Mouse (Mus musculus) yolk sac, embryonic 10.5 days (tissue): Measurements from ENCODE around the gene Gimap8.

ENCODE experiments used
- DNase-seq: peaks from one replicate; pipeline ENCODE4 v3.0.0-alpha.2; 2017; ENCODE audit warnings: low spot score

Gimap8 gene

DNA sequence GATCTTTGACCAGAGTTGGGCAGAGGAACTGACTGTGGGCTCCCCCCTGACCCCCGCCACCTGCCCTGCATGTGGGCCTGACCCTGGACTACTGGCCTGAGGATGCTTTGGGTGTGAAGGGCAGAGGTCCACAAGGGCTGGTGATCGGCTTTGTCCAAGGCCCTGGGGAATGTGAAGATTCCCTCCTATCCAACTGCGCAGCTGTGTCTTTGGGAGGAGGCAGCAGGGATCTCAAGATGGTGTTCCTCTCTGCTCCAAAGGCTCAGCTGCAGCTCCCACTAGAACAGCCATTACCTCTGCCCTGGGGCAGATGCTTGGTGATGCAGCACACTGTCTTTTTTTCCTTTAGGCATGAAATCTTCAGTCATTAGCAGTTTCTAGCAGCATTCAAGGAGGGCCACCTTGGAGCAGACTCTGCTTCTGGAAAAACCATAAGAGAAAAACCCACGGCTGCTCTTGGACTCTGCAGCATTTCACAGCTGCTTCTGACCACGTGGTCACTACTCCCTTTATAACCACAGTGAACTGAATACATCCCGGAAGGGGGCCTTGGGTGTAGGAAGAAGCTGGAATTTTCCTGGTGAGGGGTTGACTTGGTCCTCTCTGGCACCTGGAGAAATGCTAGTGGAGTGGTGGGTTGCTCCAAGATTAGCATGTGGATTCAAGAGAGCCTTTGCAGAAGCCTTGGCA is 9.1 kb upstream of the Gimap8 start:
- DNase-seq = no peak

DNA sequence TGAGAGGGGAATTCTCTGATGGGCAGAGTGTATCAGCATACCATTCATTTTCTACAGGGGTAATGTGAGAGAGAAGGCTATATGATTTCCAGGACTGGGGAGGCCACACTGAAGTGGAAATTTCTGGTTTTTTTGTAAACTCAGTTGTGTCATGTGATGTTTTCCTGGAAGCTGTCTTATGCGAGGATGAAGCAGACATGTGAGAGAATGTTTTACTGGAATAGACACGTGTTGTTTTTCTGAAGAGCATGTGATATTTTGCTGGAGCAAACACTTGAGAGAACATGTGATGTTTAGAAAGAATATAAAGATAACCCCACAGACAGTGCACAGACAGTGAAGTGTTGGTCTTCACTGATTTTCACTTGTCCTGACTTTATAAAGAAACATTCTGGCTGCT is 8.5 kb upstream of the Gimap8 start:
- DNase-seq = no peak

DNA sequence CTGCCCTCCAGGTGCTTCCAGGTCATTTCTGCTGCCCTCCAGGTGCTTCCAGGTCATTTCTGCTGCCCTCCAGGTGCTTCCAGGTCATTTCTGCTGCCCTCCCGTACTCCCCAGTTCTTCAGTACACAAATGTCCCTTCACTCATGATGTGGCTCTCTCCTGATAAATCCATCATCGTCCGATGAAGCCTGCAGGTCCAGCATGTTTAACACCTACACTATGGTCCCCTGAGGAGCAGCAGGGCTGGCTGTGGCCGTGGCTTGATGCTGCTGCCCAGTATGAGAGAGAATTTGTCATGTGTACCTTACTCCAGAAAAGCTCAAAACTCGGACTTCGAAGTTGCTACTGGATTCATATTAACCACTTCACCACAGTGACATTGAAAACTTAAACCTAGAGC is 5.6 kb upstream of the Gimap8 start:
- no peak for DNase-seq

DNA sequence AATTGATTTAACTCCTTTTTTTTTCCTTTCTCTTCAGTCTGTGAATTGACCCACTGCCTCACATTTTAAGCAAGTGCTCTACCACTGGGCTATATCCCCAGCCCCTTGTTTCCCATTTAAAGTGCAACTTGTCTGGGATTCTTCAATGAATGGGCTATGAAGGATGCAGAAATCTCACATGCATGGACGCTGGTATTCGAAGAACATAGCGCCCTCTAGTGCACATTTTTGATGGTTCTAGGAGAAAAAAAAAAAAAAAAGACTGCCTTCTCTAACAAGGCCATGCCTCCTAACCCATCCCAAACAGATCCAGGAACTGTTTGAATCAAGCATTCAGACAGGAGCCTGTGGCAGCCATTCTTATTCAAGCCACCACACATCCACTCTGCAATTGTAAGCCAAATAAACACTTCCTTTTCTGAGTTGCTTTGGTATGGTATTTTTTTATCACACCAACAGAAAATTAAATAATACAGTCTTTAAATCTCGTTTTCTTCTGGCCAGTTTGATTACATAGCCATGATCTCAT is 4.2 kb upstream of the Gimap8 start:
- no peak for DNase-seq

DNA sequence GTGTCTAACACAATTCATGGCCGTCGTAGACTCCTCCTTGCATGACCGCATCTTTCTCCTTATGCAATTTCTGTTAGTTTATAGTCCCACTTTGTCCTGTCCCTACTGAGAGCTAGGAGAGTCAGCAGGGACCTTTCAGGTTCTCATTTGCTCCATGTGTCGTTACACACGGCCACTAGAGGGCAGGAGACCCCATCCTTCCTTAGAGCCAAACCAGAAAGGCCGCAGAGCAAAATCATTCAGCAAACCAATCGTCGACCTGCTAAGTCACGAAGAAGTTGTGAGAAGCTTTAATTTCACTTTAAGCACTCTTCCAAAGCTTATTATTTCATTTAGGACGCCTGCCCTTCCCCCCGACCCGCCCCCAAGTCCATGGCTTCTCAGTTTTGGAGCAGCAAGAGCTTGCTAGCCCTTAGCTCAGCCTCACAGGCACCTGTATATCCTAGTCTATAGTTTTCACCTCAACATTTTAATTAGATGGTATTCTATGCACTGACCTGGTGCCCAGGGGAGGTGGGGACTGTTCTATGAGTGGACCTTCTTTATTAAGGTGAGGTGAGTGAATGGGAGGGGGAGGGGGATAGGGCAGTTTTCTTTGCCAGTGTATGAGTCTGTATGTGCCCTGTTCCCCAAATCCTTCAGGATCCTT is 1.2 kb upstream of the Gimap8 start:
- peak; percentile 64 for DNase-seq

DNA sequence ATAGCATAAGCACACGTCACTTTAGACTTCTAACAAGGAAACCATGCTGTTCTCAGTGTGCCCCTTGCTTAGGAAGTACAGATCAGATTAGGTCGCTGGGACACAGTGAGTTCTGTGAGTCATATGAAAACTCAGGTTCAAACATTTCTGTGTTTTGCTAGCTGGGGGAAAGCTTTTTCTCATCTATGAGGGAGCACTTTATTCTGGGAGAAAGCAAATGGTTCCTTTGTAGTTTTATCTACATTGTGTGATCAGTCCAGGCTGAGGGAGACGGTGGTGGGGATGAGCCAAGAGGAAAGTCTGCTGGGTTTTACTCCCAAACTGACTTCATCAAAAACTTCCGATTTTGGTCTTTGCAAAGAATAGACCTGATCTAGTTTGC is 734 bp upstream of the Gimap8 start:
- DNase-seq = no peak

DNA sequence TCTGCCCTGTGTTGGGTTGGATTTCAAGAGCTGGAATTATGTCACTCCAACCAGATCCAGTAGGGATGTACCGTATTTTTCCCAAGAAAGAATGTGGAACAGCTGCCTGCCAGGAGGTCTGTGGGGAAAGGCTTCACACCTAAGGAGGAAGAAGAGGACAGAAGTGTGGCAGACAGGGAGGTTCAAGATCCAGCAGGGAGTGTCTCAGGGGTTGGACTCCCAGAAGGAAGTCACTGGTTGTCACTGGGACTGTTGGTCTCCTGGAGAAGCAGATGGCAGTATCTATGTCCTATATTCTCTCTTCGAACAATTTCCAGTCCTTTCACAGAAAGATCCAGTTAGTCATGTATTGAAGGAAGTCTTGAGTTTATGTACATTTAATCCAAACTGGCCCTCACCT is 577 bp downstream of the Gimap8 start:
- DNase-seq = no peak

DNA sequence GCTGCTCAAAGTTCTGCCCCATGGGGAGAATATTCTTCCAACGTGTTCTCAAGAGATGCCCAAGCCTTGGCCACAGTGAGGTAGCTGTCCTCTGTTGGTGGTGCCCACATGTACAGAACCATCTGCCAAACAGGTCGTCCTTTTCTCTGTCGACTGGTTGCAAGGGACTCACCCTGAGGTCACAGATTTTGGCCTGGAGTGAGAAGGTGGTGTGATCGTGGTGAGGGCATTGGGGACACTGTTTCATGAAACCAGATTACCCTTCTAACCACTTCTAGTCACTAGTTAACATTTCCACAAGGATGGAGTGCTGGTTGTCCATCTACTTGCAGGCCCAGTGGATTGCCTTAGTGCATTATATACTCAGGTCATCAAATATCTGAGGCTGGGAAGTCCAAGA is 1.7 kb downstream of the Gimap8 start:
- DNase-seq = no peak

DNA sequence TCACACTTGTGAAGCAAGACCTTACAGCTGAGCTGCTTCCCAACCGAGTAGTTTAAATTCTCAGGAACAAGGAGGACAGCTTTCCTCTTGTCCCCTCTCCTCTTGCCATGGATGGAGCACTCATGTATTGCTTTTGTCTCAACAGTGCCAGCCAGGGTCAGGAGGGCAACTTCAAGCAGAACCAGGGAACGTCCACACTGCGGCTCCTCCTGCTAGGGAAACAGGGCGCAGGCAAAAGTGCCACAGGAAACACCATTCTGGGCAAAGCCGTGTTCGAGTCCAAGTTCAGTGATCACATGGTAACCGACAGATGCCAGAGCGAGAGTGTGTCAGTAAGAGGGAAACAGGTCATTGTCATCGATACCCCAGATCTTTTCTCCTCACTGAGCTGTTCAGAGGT is 3.0 kb downstream of the Gimap8 start:
- DNase-seq = no peak

DNA sequence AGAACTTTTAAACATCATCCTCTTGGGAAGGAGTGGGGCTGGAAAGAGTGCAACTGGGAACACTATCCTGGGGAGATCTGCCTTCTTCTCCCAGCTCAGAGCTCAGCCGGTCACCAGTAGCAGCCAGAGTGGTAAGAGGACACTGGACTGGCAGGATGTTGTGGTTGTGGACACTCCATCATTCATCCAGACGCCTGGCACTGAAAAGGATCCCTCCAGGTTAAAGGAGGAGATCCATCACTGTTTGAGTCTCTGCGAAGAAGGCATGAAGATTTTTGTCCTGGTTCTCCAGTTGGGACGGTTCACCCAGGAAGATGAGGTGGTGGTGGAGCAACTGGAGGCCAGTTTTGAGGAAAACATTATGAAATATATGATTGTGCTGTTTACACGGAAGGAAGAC is 11.7 kb downstream of the Gimap8 start:
- no peak for DNase-seq

DNA sequence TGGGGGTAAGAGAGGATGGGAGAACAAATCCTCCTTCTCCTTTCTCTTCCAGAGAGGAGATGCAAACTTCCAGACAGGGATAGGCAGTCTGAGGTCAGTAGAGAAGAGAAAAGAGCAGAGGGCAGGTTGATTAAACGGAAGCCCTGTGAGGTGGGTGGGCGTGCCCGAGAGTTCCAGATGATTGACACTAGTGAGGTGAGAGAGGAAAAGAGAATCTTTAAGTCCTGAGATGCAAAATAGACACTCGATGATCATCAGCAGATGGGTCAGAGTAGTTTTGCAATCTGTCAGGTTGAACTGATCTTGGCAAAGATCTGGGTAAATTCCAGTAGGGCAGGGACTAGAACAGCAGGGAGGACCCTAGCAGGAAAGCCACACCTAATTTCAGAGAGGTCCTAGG is 17.7 kb downstream of the Gimap8 start:
- DNase-seq = no peak

DNA sequence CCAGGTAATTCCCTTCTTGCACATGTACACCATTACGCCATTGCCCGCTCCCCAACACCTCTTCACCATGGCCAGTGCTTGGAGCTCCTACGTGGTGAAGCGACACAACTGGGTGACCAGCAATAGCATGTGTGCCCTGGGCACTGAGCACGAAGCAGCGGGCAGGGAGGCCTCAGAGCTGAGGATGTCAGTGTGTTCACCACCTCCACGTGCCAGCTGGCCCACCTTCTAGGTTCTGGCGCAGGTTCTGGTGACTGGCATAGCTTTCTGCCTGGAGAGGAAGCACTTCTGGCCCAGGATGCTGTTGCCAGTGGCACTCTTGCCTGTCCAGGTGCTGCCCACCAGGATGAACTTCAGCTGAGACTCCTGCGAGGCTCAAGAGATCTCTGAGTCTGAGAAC is 18.4 kb downstream of the Gimap8 start:
- DNase-seq = no peak

DNA sequence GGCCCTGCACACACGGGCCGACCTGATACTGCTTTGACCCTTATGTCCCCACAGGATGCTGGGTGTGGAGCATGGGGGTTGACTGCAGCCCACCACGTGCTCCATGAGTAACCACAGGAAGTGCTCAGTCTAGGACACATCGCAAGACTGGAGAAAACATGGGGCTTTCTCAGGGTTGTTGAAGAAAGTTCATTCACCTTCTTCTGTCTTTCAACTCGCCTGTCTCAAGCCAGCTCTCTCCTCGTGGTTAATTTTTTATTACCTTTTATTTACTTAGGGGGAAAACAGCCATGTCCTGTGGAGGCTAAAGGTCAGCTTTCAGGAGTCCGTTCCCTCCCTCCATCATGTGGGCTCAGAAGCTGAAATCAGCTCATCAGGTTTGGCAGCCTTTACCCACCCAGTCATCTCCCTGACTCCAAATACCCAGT is 19.1 kb downstream of the Gimap8 start:
- peak; percentile 78 for DNase-seq

DNA sequence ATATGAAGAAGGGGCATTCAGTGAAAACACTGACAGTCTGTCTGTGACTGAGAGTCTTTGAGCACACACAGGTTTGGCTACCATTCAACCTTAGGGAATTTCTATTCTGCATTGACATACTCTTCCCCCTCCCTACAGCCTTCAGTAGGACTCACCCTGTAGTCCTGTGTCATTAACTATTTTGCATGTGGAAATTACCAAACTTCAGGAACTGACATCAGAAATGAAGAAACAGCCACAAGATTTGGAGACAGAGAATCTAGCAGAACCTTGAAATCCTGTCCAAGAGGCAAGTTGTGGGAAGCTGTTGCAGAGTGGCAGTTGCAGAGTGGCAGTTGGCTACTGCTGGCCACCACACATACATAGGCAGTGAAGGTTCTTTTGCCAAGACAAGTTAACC is 21.0 kb downstream of the Gimap8 start:
- DNase-seq = no peak

DNA sequence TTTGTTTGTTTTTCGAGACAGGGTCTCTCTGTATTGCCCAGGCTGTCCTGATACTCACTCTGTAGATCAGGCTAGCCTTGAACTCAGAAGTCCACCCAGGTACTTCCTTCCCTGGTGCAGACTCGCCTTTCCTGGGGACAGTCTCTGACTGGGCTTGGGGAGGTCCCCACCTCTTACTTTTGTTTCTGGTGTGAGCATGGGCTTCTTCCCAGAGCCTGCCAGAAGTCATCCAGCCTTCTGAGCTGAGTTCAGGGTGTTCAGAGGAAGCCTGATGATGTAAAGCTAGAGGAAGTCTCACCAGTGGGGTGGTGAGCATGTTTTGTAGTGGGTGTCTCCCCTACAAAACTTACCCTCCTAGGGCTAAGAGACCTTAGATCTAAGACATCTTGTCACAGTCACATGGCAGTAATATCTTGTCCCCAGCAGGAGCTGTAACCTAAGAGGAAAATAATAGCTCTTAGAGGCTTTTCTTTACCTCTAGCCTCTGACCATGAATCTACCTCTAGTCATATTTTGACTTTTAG is 22.5 kb downstream of the Gimap8 start:
- no peak for DNase-seq

DNA sequence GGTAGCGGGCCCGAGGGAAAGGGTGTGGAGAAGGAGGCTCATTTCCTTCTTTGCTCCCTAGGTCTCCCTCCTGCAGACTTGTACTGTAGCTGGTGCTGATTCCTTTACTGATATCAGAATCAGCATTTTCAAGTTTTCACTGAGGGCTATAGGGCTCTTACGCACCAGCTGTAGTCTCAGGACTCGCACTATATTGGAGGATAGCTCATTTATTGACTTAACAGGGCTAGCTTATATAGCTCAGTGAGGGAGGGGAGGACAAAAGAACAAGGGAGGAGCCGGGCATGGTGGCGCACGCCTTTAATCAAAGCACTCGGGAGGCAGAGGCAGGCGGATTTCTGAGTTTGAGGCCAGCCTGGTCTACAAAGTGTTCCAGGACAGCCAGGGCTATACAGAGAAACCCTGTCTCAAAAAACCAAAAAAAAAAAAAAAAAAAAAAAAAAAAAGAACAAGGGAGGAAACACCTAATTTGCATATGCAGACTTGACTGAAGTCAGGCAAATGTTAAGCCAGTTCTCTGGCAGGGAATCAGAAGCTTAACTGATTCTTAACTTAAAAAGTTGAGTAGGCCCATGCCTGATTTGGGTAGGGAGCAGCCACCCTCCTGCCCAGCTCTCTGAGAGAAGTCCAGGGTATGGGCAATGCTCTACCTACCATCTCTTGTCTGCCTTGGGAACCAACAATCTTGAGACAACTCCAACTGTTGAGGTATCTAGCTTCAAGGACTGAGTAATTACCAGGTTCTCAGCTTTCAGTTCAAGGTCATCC is 27.4 kb downstream of the Gimap8 start:
- no peak for DNase-seq

DNA sequence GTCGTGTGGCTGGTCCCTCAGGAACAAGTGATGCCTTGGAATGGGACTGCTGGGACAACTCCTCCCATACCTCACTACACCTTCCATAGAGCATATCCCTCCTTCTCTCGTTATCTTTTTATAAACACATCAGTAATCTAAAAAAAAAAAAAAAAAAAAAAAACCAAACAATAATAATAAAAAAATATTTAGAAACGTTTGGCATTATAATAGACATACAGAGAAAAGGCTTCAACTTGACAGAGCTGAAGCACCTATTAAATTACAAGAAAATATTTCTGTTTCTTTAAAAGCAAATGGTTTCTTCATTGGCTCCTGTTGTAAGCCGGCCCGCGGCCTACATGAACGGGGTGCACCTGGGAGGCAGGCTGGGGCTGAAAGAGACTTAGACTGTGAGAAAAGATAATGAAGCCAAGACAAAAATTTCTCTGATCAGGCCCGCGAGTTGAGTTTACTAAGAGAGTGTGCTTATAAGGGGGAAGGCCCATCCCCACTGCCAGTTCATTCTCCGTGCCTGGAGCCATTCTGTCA is 28.4 kb downstream of the Gimap8 start:
- DNase-seq = no peak

DNA sequence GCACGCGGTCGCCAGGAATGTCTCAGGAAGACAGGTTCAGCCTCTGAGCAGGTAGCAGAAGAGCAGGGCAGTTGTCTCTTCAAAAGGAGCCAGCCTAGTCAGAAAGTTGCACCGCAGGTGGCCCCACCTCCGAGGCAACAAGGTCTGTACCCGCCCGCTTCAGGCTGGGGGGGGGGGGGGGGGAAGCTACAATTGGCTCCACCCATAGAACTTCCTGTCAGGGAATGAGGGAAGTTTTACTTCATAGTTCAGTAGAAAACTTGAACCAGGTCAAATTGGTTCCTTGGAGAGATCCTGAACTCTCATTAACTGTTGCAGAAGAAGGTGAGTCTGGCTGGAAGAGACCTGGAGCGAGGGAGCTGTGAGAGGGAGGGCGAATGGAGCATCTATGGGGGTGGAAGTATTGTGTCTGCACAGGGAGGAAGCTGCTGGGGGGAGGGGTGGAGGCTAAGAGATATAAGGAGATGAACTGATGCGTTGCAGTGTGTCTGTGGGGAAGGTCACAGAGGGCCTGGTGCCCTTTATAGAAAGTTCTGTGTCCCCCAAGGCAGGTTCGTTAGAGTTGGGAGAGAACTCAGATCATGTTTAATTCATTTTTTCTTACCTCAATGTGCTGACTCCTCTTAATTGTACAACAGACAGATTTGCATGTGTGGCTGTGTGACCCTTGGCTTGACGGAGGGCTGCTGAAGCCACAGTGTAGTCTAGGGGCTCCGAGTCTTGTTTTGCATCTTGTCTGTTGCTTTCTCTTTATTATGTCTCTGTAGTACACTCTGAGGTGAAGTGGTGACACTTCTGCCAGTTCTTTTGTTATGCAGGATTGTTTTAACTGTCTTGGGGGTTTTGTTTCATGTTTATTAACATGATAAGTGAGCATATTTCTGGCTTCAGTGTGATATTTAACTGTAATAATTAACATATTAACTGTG is 29.2 kb downstream of the Gimap8 start, which contains the start of gene Gimap9:
TSS of gene Gimap9 (plus strand) at position 199 of the 929 bp plus-strand sequence.
- peak; percentile 82 for DNase-seq

DNA sequence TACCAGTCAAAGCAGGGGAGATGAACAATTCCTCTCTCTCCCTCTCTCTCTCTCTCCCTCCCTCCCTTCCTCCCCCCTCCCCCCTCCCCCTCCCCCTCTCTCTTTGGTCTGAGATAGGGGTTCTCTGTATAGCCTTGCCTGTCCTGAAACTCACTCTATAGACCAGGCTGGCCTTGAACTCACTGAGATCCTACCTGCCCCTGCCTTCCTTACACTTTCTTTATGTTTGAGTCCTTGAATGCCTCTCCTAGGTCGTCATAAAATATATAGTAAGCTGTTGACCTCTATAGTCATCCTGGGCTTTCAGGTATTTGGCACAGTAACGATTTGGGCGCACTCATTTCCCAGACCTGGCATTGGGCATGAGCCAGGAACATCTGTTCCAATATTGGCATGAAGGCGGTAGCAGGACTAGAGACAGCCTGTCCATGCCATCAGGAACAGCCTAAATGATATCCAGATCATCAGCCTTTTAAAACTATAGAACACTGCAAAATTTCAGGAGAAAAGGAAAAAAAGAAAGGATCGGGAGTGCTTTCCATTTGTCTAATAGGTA is 29.9 kb downstream of the Gimap8 start:
- no peak for DNase-seq

DNA sequence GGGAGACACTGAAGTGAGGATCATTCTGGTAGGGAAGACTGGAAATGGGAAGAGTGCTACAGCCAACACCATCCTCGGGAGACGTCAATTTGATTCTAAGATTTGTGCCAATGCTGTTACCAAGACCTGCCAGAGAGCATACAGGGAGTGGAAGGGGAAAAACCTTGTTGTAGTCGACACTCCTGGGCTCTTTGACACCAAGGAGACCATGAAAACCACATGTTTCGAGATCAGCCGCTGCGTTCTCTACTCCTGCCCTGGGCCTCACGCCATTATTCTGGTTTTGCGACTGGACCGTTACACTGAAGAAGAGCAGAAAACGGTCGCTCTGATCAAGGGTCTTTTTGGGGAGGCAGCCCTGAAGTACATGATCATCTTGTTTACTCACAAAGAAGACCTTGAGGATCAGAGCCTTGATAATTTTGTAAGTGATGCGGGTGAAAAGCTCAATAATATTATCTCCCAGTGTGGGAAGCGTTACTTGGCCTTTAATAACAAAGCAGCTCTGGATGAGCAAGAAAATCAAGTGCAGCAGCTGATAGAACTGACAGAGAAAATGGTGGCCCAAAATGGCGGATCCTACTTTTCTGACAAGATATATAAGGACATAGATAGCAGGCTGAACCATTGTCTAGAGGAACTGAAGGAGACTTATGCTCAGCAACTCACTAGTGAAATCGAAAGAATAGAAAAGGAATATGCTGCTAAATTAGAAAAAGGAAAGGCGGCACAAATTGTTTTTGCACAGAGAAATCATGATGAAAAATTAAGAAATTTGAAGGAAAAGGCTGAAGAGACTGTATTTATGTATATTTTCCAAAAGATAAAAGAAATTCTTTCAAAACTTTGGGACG is 30.7 kb downstream of the Gimap8 start:
- DNase-seq = no peak
